Mouse (Mus musculus) myocyte (in vitro differentiated cells): ENCODE results near the gene Dusp13.

Source experiments
- E2F4 ChIP-seq: IDR thresholded peaks from one replicate; pipeline ENCODE4 v1.6.1; 2011; ENCODE audit warnings: mild to moderate bottlenecking, control low read depth, moderate library complexity; ENCODE audit not compliant: insufficient read depth
- MAX ChIP-seq: IDR thresholded peaks from one replicate; pipeline ENCODE4 v1.6.1; 2011; ENCODE audit warnings: low read depth, mild to moderate bottlenecking, control low read depth
- MYOD1 ChIP-seq, 3 experiments: IDR thresholded peaks; one replicate each; pipeline ENCODE4 v1.6.1; 2011; ENCODE audit warnings: control low read depth in 2 of 3, low read depth in 2 of 3, mild to moderate bottlenecking in 2 of 3, moderate library complexity in 1 of 3; ENCODE audit not compliant: insufficient read length in 2 of 3, control insufficient read depth in 1 of 3
- MYOG ChIP-seq, 3 experiments: IDR thresholded peaks; one replicate each; pipeline ENCODE4 v1.6.1; 2011; ENCODE audit warnings: control low read depth in 2 of 3, low read depth in 2 of 3, mild to moderate bottlenecking in 2 of 3; ENCODE audit not compliant: insufficient read length in 2 of 3, control insufficient read depth in 1 of 3, insufficient read depth in 1 of 3
- POLR2A ChIP-seq: IDR thresholded peaks from one replicate; pipeline ENCODE4 v1.6.1; 2011; ENCODE audit warnings: low read depth, mild to moderate bottlenecking, control low read depth, moderate library complexity; ENCODE audit not compliant: insufficient read length
- POLR2AphosphoS2 ChIP-seq: IDR thresholded peaks from one replicate; pipeline ENCODE4 v1.6.1; 2011; ENCODE audit warnings: low read depth, control low read depth; ENCODE audit not compliant: insufficient read length

GRCm38 (mm10) chr14:21772506-21773281, 21.7 kb upstream of the Dusp13 start:
- no peak for TF ChIP-seq E2F4
- no peak for TF ChIP-seq POLR2A
- no peak for TF ChIP-seq MAX
- no peak for TF ChIP-seq MYOG (IDR thresholded peaks at IDR 0.05; ENCODE audit: control insufficient read depth in 1 of 3, insufficient read depth in 1 of 3, insufficient read length in 2 of 3, low read depth in 2 of 3)
- TF ChIP-seq POLR2AphosphoS2 = no peak
- no peak for TF ChIP-seq MYOD1 (IDR thresholded peaks at IDR 0.05; ENCODE audit: control insufficient read depth in 1 of 3, insufficient read length in 2 of 3, low read depth in 2 of 3)
